Mouse (Mus musculus): ENCODE measurements at regions not wholly inside any gene's neighbourhood (a gene's known extent, or its start where the extent isn't known, plus 50 kb on each side); places are given as distances from the start of the nearest gene placed in this dataset.

- no peak for TF ChIP-seq UBTF (IDR thresholded peaks at IDR 0.05; ENCODE audit: borderline replicate concordance, insufficient read depth, low read depth, low read length)
- TF ChIP-seq MYB (IDR thresholded peaks at IDR 0.05; ENCODE audit: low read depth, low read length) = no peak
- no peak for TF ChIP-seq CTCF (IDR thresholded peaks at IDR 0.05 in 2 of 3, conservative IDR thresholded peaks at IDR 0.05 in 1 of 3; ENCODE audit: control insufficient read depth in 1 of 3, insufficient read depth in 1 of 3, low read depth in 2 of 3, low read length in 3 of 3, poor library complexity in 1 of 3, severe bottlenecking in 1 of 3)
- no peak for TF ChIP-seq EP300 (IDR thresholded peaks at IDR 0.05; ENCODE audit: low read depth in 1 of 2, low read length in 2 of 2)
- TF ChIP-seq HCFC1 (IDR thresholded peaks at IDR 0.05; ENCODE audit: low read depth, low read length) = no peak
- TF ChIP-seq ETS1 (IDR thresholded peaks at IDR 0.05; ENCODE audit: low read depth, low read length) = no peak
- no peak for TF ChIP-seq POLR2A (IDR thresholded peaks at IDR 0.05; ENCODE audit: control insufficient read depth in 1 of 2, insufficient read depth in 1 of 2, low read depth in 1 of 2, low read length in 2 of 2, poor library complexity in 1 of 2)
- no peak for TF ChIP-seq TCF12 (IDR thresholded peaks at IDR 0.05; ENCODE audit: low read depth, low read length)
Observed at GRCm38 (mm10) chr13:26080814-26081213, 689.2 kb downstream of the Hdgfl1 start.

All from MEL (cell line).